Mouse (Mus musculus): ENCODE results near the gene Mrps18c.

DNA sequence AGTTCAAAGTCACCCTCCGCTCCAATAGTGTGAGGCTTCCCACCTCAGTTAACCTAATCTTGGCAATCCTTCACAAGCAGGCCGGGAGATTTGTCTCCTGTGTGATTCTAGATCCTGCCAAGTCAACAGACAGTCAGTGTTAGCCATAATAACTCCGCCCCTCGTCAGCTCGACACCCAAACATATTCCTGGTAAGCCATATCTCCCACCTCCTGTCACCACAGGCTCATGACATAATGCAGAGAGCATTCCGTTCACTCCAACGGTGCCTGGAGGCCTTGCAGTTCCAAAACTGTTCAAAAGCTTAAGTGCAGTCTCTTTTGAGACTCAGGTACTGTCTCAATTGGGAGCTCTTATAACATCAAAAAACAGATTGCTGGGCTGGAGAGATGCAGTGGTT is 39.5 kb downstream of the Mrps18c start:
- TF ChIP-seq CTCF (IDR thresholded peaks at IDR 0.05; ENCODE audit: low read depth, low read length) (no peak), POLR2A (IDR thresholded peaks at IDR 0.05; ENCODE audit: borderline replicate concordance, low read depth, low read length) (no peak)

All from bone marrow macrophage, adult 2 months (primary cell).